Mouse (Mus musculus) mature B cell (primary cell): ENCODE data around the gene Tmem9b.

ENCODE experiments used
- in situ Hi-C: fragments of 300-500 bp; cut with MboI; formaldehyde crosslinking; loops from 2 replicates; pipeline ENCODE4 v1.14.3; 2019

Tmem9b gene

DNA sequence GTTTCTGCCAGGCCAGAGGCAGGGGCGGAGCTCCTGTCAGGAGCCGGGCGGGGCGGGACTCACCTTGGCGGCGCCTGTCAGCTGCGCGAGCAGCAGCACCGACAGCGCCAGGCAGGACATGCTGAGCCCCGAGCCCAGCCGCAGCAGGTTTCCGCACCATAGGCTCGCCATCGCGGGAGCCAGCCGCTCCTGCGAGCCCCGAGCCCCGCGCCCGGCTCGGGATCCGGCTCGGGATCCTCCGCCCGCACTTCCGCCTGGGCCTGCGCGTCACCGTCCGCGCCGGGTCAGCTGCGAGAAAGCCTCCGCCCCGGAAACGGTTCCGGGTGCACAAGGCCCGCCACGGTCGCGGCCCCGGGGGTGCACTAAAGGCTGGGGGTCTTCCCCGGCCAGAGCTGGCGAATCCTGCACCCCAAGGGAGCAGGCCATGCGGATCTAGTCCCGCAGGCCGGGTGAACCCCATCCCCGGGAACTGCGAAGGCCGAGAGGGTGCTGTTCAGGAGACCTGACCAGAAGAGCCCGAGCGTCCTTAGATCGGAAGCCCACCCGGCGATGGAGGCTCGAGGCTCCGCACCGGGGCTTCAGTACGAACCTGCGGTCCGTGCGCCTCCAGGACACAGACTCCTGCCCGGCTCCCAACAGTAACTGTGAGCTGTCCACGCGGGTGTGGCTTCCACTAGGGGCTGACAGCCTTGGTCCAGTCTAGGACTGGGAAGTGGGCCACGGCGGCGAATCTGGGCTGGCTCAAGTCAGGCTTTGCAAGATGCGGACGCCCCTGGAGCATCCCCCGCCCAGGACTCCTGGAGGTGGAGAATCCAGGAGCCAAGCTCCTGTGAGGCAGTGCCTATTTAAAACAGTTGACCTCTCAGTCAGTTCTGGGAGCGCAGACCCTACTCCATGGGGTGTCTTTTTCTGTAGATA lies at the start of gene Tmem9b:
Gene Tmem9b, minus strand, starts transcription at position 868 of the 918 bp plus-strand sequence.
- in situ Hi-C loops, result no loop called here

GRCm38 (mm10) chr7:109800626-109801025 lies 48.0 kb upstream of the Tmem9b start:
- in situ Hi-C loops, result no loop called here

GRCm38 (mm10) chr7:109799168-109799567 lies 46.5 kb upstream of the Tmem9b start:
- in situ Hi-C loops, result no loop called here

GRCm38 (mm10) chr7:109795564-109795963 lies 42.9 kb upstream of the Tmem9b start:
- in situ Hi-C loops, result no loop called here

DNA sequence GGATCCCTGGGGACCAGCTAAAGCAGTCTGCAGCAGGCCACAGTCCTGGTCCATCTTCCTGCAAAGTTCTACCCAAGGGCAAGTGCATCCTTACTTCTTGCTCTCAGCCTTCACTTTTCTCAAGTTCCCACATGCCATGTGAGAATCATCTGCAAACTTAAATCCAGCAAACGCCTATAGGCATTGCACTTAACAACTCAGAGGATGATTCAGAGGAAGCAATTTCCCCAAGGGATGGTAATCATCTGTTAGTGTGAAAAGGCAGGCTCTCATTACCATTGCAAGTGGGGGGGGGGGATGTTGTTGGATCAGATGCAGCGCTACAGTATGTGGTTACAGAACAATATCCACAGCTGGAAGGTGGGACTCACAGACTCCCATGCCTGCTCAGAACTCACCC lies 41.9 kb upstream of the Tmem9b start:
- in situ Hi-C loops, result no loop called here

DNA sequence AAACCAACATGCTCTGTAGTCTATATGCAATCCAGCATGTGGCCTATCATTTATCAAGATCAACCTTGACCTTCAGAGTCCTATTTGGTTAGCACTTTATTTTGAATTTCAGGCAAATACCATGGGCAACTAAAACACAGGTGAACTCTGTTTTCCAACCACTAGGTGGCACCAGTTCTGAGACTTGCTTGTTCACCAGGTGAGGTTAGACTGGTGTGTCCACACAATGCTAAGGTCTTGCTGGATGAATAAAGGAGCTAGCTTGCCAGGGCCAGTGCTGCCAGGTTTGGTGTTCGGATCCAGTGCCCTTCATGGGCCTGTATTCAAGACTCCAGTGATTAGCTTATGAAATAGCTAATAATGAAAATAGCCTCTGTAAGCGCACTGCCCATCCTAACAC lies 40.1 kb upstream of the Tmem9b start:
- in situ Hi-C loops, result no loop called here

DNA sequence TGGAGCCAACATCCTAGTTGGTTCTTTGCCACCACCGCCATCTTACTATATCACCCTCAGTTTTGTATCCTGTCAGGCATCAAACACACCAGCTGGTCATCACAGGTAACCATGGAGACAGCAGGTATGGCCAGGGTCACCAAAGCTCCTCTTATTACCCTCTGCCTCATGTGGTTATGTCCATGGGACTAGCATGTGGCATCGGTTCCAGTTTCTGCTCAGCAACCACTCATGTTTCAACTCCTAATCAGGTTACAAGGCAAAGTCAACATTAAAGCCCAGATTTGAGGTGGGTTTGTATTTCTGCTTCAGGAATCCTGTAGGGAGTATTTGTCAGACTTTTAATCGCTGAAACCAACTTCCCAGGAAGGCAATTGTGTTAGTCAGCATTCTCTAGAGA lies 38.1 kb upstream of the Tmem9b start:
- in situ Hi-C loops, result no loop called here

- in situ Hi-C loops, result no loop called here
These were observed 35.2 kb upstream of the Tmem9b start for GRCm38 (mm10) chr7:109787860-109788259.

GRCm38 (mm10) chr7:109783281-109783680 lies 30.6 kb upstream of the Tmem9b start:
- in situ Hi-C loops, result no loop called here

- in situ Hi-C loops, result no loop called here
These were observed 29.0 kb upstream of the Tmem9b start, which contains the start of gene Nrip3 for GRCm38 (mm10) chr7:109781470-109782203. TSS of gene Nrip3 (minus strand) at chr7:109782025.

- in situ Hi-C loops, result no loop called here
These were observed 28.4 kb upstream of the Tmem9b start for GRCm38 (mm10) chr7:109781087-109781469.

GRCm38 (mm10) chr7:109772251-109772650 lies 19.6 kb upstream of the Tmem9b start:
- in situ Hi-C loops, result no loop called here

DNA sequence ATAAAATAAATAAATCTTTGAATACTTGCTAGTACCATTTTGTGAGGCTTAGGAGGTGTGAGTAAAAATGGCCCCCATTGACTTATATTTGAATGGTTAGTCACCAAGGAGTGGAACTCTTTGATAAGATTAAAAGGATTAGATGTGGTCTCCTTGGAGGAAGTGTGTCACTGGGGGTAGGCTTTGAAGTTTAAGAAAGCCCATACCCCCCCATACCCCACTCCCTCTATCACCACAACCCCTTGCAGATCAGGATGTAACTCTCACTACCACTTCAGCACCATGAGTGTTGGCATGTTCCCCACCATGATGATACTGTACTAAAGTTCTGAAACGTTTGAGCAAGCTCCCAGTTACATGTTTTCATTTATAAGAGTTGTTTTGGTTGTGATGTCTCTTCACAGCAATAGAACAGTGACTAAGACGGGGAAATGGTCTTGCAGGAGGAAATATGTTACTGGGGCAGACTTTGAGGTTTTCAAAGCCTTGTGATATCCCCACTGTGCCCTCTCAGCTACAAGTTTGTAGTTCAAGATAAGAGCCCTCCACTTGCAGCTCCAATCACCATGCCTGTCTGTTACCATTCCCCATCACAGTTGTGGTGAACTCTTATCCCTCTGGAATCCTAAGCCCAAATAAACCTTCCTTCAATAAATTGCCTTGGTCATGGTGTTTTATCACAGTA lies 16.2 kb upstream of the Tmem9b start:
- in situ Hi-C loops, result no loop called here

GRCm38 (mm10) chr7:109767575-109768350 lies 15.1 kb upstream of the Tmem9b start:
- in situ Hi-C loops, result no loop called here

DNA sequence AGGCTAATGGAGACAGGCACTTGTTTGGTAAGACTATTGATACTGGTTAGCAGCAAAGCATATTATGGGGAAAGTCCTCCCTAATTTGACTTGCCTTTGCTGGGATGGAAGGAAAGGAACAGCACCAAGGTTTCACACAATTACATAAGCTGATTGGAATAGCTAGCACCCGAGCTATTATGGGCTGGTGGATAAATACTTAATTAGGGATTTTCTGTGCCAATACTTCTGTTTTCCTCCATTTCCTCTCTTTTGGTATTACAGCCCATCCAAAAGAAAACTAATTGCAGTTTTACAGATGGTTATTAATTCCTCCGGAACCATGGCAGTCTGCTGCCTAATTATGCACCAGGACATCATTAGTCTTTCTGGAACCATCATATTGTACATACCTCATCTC lies 11.3 kb upstream of the Tmem9b start:
- in situ Hi-C loops, result no loop called here

DNA sequence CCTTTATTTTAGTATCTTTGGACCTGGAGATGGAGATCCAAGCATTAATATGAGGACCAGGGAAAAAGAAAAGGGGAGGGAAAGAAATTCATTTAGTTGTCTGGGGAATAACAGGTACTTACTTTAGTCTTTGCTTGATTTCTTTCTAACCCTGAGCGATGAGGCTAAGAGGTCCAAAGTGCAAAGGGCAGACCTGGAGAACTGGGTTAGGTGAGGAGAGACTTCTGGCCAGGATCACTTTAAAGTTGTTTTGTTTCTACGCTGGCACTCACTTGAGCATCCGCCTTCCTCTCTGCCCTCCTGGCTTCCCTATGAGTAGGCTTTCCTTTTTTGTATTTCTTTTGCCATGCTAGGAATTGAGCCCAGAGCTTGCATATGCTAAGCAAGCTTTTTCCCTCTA lies 3.6 kb upstream of the Tmem9b start:
- in situ Hi-C loops, result no loop called here

DNA sequence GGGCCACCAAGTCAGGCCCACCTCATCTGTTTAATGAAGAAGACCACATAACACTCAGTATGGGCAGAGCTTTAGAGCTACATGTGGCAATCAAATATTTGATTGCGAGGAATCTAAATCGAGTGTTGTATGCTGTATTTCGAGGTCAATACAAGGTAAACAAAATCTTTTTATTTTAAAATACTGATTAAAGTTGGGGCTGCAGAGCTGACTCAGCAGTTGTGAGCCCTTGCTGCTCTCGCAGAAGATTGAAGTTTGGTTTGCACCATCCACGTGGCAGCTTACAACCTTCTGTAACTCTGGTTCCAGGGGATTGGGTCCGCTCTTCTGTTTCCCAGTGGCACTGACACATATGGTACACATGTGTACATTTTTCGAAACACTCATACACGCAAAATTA lies 1.4 kb upstream of the Tmem9b start:
- in situ Hi-C loops, result no loop called here

GRCm38 (mm10) chr7:109751427-109752007 lies 1.2 kb downstream of the Tmem9b start:
- in situ Hi-C loops, result no loop called here

GRCm38 (mm10) chr7:109747747-109748146 lies 4.9 kb downstream of the Tmem9b start:
- in situ Hi-C loops, result no loop called here

GRCm38 (mm10) chr7:109741703-109742102 lies 11.0 kb downstream of the Tmem9b start:
- in situ Hi-C loops, result no loop called here

- in situ Hi-C loops, result no loop called here
These were observed 11.6 kb downstream of the Tmem9b start for GRCm38 (mm10) chr7:109741060-109741459.
